Mouse (Mus musculus) skeletal muscle tissue, adult 2 months (tissue): Measurements from ENCODE around the gene Rftn2.

Experiments used
- DNase-seq: peaks from one replicate; pipeline ENCODE4 v3.0.0-alpha.2; 2012; ENCODE audit warnings: low read depth, low spot score

Gene Rftn2

DNA sequence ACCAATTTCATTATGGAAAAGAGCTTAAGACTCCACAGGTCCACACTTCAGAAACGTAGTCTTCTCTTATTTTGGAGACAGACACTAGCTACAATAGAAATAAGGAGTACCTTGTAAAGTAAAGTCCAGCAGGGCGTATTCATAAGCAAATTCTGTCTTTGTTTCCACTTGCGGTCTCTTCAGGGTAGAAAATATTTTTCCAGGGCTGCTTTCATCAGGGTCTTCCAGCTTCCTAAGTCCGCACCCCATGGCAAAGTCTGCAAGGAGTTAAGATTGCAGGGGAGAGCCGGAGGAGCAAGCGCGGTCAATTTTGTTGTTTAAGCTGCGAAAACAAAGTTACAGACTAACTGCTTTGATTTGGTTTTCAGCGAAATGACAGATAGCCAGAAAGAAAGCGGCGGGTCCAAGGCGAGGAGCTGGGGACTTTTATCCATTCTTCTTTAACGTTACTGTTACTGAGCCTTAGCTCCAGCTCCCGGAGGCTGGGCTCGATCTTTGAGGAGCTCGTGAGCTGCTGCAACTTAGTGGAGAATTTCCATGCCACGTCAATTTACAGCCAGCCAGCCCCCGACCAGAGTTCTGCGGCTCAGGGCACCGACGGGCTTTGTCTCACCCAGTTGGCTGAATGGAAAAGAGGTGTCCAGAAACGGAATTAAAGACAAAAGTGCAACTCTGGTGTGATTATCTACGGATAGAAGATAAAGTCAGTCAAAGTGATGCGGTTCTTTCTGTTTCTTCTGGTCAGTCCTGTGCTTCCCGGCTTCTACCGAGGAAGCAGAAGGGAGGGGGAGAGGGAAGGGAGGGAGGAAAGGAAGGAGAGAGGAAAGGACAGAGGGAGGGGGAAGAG is at the start of gene Rftn2:
Rftn2 (minus strand) TSS at position 772 of the 847 bp plus-strand sequence.
- DNase-seq, result no peak

DNA sequence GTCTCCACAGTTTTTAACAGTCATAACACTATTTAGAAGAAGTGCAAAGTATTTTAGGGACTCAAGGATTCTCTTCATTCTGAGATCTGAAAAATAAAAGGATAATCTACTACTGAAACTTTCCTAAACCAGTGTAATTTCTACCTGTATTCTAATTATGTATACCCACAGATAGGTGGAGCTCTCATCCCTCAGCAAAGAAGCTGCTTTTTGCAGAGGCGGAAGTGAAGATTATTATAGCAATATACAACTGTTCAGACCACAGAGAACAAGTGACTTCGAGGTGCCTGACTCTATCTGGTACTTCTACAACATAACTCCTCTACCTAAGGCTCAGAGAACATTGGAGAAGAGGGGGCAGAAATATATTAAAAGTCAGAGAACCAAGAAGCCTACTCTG is 38.9 kb upstream of the Rftn2 start:
- DNase-seq, result no peak

DNA sequence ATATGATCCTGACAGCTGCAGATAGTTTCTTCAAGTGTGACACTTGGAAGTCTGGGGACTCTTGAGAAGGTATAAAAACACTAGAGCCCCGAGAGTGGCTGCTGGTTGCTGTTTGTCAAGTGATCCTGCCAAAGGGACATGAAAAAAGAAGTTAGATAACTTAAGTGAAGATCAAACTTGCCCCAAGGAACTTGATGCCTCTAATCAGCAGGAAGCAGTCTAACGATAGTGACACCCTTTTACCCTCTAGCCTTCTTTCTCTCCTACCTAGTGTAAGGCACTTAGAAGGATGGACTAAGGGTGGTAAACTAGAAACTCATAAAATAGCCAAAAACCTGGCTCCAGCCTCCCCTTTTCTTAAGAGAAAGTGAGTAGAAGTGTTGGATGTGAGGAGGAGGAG is 37.8 kb upstream of the Rftn2 start:
- DNase-seq, result no peak

DNA sequence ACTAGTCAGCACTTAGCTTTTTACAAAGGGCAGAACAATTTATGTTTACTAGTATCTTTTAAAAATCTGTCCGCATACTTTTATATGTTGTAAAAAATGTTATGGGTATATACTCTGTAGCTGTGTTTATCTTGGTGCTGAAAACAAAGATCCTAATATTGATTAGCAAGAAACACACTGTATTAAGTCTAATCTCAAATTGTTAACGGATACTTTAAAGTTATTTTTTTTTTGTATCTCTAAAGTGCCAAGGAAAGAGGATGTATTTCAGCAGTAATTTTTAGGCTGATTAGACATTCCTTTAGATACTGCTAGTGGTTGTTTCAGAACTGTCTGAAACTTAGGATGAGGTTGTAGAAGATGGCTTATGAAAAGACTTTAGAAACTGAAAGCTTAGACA is 19.8 kb upstream of the Rftn2 start:
- no peak for DNase-seq

DNA sequence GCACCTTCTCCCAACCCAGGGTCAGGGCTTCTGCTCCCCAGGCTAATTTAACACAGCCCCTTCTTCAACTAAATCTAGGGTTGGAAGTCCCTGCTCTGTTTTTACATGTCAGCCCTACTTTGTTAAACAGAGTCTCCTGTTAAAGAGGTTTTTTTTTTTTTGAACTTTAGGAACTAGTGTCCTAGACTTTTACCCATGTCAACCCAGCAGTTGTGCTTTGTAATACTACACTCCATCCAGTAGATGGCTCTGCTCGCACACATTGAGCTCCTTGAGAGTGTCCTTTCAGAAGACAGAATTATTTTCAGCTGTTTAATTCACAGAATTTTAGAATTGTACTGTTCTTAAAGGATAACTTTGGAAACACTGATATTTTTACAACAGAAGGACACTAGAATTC is 12.7 kb upstream of the Rftn2 start:
- DNase-seq, result peak; percentile 36

DNA sequence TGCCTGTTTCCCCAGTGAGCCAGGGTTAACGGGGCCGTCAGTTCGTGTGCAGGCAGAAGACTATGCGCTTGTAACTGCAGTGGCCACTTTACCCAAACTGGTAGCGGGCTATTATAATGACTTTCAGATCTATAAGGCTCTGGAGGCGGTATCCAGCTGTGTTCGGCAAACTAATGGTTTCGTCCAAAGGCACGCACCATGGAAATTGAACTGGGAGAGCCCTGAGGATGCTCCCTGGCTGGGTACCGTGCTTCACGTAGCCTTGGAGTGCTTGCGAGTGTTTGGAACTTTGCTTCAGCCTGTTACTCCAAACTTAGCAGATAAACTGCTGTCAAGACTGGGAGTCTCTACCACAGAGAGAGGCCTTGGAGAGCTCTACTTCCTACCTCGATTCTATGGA is 11.9 kb upstream of the Rftn2 start:
- no peak for DNase-seq

DNA sequence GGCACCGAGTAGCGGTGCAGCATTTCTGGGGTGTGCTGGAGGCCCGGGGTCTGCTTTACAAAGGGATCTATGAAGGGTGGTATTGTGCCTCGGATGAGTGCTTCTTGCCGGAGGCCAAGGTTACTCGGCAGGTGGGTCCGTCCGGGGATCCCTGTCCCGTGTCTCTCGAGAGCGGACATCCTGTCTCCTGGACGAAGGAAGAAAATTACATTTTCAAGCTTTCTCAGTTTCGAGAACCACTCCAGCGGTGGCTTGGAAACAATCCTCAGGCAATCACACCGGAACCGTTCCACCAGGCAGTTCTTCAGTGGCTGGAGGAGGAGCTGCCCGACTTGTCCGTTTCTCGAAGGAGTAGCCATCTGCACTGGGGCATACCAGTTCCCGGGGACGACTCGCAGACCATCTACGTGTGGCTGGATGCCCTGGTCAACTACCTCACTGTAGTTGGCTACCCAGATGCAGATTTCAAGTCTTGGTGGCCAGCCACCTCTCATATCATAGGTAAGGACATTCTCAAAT is 11.1 kb upstream of the Rftn2 start:
- DNase-seq, result no peak

DNA sequence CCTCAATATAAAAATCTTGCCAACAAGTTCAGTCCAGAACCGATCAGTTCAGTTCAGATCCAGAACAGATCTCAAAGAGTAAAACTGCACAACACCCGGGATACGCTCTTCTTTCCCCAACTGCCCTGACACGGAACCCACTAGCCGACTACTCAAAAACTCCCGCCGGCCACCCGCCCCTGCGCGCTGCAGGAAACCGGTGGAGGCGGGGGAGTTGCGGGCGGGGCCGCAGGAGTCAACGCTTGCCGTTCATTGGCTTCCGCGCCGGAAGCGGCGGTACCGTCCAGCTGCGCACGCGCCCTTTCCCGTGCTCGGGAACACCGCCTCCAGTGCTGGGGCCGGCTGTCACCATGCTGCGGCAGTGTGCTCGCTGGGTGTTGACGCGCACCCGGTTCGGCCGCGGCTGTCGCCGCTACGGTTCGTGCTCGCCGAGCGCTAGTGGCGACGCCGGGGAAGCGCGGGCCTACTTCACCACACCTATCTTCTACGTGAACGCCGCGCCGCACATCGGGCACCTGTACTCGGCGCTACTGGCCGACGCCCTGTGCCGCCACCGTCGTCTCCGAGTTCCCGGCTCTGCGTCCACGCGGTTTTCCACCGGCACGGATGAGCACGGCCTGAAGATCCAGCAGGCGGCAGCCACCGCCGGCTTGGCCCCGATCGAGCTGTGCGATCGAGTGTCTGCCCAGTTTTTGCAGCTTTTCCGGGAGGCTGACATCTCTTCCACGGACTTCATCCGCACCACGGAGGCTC is 10.5 kb upstream of the Rftn2 start, which contains the start of gene Mars2:
Mars2 (plus strand) TSS at position 288 of the 753 bp plus-strand sequence.
- peak; percentile 92 for DNase-seq

DNA sequence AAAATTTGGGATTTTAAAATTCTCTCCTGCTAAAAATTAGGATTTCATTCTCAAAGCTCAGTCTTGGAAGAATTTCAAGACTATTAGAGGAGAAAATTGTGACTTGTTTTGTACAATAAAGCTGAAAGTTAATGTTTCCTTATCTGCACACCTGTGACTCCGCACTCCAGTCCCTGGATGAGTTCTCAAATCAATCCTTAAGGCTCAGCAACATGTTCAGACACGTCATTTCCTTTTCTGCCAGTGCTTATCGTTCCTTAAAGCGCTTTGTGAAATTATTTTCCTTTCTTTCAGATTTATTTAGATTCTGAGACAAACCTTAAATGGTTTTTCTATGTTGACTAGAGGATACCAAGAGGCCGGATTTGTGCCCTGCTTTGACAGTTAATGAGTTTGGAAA is 9.9 kb upstream of the Rftn2 start:
- DNase-seq, result no peak

DNA sequence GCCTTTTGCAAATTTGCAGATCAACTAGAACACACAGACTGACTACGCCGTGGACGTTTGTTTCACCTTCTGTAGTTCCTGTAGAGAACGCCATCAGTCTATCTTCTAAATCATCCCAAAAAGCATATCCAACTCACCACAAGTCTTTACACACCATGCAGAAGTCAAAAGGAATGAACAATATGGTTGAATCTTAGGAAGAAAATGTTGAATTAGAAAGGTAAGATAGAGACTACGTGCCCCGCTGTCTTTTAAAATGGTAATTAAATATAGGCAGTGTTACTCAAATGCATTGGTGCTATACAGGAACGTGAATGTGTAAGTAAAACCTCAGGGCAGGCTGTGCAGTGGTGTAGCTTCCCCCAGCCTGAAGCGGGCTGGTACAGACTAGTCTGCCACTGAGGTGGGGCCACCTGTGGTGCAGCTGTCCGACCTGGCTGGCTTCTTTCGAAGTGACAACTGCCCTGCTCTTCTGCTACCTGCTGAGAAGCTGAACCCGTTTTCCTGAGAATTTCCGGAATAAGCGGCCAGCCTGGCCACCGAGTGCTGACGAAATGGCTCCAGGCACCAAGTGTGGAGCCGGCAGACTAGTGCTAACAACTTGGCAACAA is 8.4 kb upstream of the Rftn2 start:
- DNase-seq, result no peak

DNA sequence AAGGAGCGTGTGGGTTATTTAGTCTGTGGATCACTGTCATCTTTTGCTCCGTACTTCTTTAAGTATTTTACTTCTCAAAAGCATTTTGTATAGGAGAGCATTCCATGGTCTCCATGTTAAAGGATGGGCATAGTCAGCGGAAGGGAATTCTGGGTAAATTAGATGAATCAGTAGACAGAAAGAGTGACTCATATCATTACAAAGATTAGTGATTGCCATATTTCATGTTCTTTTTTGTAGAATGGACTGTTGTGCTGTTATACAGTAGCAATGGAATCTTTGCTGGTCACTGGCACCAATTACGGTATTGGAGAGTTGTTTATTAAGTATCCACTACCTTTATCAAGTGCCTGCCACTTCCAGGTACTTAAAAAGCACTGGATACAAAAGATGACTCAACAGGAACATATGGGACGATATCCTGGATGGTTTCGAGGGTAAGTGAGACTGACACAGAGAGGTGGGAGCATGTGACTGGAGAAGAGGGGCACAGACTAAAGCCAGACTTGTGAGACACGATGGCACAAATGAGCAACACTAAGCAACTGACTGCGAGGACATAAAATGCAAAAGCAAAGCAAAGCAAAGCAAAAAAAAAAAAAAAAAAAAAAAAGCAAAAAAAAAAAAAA is 1.8 kb upstream of the Rftn2 start:
- DNase-seq, result no peak

DNA sequence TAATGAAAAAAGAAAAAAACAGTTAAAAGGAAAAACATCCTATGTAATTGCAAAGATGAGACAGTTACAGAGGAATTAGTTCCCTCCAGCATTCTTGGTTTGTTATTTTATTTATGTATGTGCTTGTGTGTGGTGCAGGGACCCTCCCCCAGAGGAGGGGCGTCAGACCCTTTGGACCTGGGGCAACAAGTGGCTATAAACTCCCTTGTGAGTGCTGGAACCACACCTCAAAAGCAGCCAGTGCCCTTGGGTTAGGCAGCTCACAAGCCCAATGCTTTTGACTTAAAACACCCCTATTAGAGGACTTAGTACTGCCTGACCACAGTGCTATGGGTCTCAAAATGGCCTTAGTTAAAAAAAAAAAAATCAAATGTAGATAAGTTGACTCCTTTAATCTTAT is 794 bp upstream of the Rftn2 start:
- DNase-seq, result no peak

DNA sequence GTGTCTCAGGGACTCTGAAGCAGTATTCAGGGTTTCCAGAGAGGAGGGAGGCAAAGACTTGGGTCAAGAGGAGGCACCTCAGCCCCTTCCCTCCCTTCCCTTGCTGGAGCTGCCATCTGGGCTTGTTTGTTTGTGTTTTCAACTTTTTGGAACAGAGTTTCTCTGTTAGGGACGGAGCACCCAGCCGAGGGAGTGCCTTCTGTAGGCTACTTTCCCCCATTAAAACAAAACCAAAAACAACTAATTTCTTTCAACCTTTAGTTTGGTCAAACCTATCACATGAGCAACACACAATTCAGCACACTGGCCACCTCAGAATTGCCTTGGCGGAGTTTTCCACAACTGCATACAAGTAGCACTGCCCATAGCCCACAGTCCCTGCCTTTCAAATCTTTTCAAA is 1.2 kb downstream of the Rftn2 start:
- DNase-seq, result no peak

DNA sequence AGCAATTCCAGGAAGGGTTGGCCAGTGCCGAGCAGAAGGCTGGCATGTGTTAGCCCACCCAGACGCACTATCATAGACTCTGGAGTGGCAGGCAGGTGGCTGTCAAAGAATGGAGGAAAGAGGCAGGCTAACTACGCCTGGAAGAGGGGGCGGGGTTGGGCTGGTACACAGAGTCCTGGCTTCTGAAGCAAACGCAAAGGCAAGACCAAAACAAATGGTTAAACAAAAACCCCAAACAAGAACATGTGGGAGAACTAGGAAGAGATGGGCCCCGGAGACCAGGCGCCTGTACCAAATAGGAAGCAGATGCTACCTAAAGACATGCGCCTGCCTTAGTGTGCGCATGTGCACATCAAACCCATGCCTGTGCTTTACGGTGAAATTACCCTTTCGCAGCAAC is 2.5 kb downstream of the Rftn2 start:
- DNase-seq, result no peak

DNA sequence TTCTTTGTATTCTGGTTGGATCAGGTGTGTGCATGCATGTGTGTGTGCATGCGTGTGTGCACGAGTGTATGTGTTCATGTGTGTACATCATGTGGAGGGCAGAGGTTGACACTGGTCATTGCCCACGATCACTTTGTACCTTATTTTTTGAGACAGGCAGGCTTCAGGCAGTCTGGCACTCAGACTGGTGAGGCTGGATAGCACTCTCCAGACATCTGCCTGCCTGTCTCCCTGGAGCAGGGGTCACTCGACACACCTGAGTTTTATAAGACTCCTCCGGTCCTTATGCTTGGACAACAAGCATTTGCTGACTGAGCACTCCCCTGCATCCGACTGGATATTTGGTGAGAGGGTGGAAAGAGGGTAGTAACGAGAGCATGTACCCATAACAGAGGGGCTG is 3.6 kb downstream of the Rftn2 start:
- no peak for DNase-seq

DNA sequence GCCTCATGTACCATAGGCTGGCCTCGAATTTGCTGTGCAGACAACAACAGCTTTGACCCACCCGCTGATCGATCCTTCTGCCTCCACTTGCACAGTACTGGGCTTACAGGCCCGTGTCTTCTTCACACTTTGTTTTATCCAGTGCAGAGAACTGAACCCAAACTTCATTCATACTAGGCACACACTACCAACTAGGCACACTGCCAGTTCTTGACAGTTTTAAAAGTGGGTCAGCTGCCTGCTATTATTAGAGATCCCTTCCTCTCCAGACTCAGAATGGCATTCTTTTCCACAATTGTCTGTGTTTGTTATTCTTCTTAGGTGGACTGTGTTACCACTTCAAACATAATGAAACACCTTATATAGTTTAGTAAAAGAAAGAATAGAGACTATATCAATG is 5.2 kb downstream of the Rftn2 start:
- no peak for DNase-seq

DNA sequence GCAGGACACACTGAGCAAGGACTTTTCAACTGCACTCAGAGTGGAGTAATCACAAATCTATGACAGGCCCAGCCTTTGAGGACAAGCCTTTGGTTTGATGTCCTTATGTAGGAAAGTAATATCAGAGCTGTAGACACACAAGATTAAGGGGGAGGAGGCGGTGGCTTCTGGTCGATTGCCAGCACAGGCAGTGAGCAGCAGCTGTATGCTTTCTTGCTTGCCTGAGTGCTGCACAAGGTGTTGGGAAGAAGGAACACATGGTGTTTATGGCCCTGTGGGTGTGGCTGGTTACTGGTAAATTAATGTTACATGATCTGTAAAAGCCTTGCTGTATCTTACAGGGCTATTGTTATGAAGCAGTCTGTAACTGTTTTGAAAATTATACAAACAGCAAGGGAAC is 9.4 kb downstream of the Rftn2 start:
- DNase-seq, result no peak

DNA sequence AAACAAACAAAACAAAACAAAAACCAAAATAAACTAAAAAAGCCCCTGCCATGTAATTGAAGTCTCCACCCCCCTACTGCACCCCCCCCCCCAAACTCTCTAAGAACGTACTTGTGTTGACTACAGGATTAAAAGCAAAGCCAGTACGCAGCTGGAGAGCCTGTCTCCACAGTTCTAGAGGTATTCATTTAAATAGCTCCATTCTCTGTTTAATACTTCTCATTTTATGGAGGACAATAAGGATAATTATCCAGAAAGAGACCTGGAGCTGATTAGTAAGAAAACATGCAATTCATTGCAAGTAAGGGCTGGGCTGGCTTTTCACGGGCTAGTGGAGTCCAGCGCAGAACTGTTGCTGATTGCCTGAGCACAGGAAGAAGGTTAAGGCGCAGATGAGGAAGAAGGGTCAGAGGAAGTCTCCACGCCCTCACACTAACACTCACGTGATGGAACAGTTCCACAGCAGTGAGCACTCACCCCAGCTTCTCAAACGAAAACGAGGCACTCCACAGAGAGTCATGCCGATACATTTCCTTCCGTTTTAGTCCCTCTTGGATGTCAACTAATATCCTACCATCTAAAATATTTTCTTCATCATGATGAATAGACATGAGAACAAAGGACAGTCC is 11.3 kb downstream of the Rftn2 start:
- DNase-seq, result peak; percentile 61

DNA sequence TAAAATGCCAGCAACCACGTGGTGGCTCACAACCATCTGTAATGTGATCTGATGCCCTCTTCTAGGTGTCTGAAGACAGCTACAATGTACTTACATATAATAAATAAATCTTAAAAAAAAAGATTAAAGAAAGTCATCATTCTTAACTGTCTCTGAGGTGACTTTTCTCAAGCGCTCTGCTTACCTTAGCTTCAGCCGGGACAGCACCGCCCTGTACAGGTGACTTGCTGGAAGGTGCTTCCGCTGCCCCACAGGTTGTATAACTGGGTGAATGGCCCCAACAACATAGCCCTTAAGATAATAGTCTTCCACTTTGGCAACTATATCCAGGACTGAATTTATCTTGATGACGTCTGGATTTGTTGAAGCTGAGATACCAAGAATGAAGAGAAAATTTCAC is 12.6 kb downstream of the Rftn2 start:
- no peak for DNase-seq

DNA sequence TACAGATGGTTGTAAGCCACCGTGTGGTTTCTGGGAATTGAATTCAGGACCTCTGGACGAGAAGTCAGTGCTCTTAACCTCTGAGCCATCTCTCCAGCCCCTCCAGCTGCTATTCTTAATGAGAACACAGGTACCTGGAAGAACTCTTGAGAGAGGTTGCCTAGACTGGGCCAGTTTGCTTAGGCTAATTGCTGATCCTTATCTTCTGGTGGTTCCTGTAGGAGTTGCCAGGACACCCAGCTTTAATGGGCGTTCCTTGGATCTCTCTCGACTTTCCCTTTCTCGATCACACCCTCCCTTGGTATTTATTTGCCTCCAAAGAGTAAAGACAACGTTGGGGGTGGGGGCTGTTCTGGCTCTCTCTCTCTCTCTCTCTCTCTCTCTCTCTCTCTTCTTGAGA is 13.1 kb downstream of the Rftn2 start:
- no peak for DNase-seq

DNA sequence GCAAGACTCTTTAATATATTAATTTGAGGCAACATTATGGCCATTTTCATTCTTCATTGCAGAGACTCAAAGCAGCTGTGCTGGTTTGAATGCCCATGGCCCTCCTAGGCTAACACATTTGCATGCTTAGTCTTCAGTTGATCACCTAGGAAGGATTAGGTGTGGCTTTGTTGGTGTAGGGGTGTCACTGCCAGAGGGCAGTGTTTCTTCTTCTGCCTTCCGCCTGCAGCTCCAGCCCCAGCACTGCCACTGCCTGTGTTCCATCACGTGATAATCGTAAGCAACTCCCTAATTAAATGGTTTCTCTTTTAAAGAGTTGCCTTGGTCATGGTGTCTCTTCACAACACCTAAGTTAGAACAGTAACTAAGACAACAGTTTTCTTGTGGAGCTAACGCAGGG is 13.8 kb downstream of the Rftn2 start:
- no peak for DNase-seq
